Mouse (Mus musculus) brain, embryonic 18.5 days (tissue): ENCODE measurements around the gene Gm3642.
"Not testable (repeated sequence)": the region's sequence is repeated elsewhere in the genome, so short reads cannot be mapped to it uniquely, and the experiment has no call there.

Experiments
- DNase-seq: peaks from one replicate; pipeline ENCODE4 v3.0.0-alpha.2; 2012; ENCODE audit warnings: low read depth, low spot score

Gene Gm3642

DNA sequence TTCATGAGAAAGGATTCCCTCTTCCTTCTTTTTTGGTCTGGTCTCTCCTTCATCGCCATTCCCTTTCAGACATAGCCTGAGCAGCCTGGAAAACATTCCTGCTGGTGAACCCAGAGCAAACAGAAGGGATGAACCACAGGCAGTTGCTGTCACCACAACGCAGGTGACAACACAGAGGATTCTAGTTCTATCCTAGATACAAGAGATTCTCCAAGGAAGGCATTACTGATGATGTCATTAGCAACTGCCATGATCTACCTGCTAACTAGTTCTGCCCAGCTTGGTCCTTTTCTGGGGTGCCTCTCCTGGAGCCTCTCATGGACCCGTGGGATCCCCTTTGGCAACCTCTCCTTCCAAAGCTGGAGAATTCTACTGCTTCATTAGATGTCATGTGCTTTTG is at the start of gene Gm3642:
Gene Gm3642, minus strand, starts transcription at position 101 of the 400 bp plus-strand sequence.
- not testable (repeated sequence) for DNase-seq

DNA sequence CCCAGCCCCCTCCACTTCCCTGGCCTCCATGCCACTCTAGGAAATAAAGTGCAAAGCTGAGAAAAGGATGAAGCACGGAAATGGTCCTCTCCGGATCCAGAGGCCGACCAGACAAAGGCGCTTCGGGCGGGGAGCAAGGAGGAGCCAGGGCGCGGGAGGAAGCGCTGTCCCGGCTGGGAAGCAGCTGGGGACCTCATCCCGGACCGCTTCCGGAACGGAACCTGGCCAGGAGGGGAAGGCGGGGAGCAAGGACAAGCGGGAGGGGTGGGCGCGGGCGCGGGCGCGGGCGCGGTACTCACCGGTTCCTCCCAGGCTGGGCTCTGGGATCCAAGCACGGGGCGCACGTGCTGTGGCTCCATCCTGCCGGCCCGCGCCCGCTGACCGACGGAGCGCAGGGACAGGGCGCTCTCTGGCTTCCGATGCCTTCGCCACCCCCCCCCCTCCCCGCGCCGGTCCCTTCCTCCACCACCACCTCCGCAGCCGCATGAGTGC is 49.5 kb upstream of the Gm3642 start, which contains the start of gene Gm3667:
Gene Gm3667, minus strand, starts transcription at position 442 of the 492 bp plus-strand sequence.
- DNase-seq, result not testable (repeated sequence)

- not testable (repeated sequence) for DNase-seq
Measured at GRCm38 (mm10) chr14:6888811-6889210, 48.7 kb upstream of the Gm3642 start.

GRCm38 (mm10) chr14:6823297-6823696 is 16.8 kb downstream of the Gm3642 start:
- DNase-seq, result not testable (repeated sequence)
